Mouse (Mus musculus): ENCODE results near the gene Arhgap17. TPM values are rescaled to one million over a fixed set of nuclear protein-coding genes. Genes with fewer than 3 reads are reported as not detected.
A peak's percentile ranks its signal among the peaks of the same experiment; 100 is the strongest.

Gene Arhgap17
- polyA plus RNA-seq (2014; fragmentation: Nextera tagmentation; extraction: Ambion mirVana): 25.3 and 26.6 TPM in 2 replicates

- Histone ChIP-seq H3K36me3 (ENCODE audit: control insufficient read depth, insufficient read depth, low read length) (no peaks in the 10 kb centered on the region), H3K9ac (replicated peaks; ENCODE audit: low read depth, low read length) (peak within 1 kb of the TSS; percentile 77), H3K4me1 (ENCODE audit: control insufficient read depth, insufficient read depth, low read length) (peaks cover 13% of the 10 kb centered on the region), H3K27ac (ENCODE audit: low read length) (peak within 1 kb of the TSS; percentile 86), H3K9me3 (ENCODE audit: control insufficient read depth, low read depth, low read length) (no peaks in the 10 kb centered on the region), H3K27me3 (ENCODE audit: control insufficient read depth, insufficient read depth, low read length) (no peaks in the 10 kb centered on the region), H3K4me2 (replicated peaks; ENCODE audit: low read depth, low read length) (peak within 1 kb of the TSS; percentile 57), H3K4me3 (ENCODE audit: low read depth, low read length) (peak within 1 kb of the TSS; percentile 65)
- ATAC-seq (ENCODE audit: insufficient number of reproducible peaks, insufficient read depth, low FRiP score, low read depth): peak; percentile 98
- WGBS: under 1% methylated on average over 64 of the region's 64 CpGs
These were observed at the start of gene Arhgap17, which contains the start of gene Lcmt1 for GRCm38 (mm10) chr7:123369759-123370481. Arhgap17 (minus strand) TSS chr7:123369915. Lcmt1 (plus strand) TSS chr7:123369784.

- ATAC-seq (ENCODE audit: insufficient number of reproducible peaks, insufficient read depth, low FRiP score, low read depth): no peak
These were observed 47.9 kb upstream of the Arhgap17 start for GRCm38 (mm10) chr7:123417661-123418060.

GRCm38 (mm10) chr7:123416803-123417202, 47.1 kb upstream of the Arhgap17 start:
- Histone ChIP-seq H3K27ac (ENCODE audit: low read length) (no peak overlapping the region), H3K9ac (replicated peaks; ENCODE audit: low read depth, low read length) (no peak overlapping the region), H3K4me3 (ENCODE audit: low read depth, low read length) (no peak overlapping the region), H3K4me2 (replicated peaks; ENCODE audit: low read depth, low read length) (no peak overlapping the region), H3K9me3 (ENCODE audit: control insufficient read depth, low read depth, low read length) (no peaks in the 10 kb centered on the region), H3K36me3 (ENCODE audit: control insufficient read depth, insufficient read depth, low read length) (peaks cover 2% of the 10 kb centered on the region), H3K27me3 (ENCODE audit: control insufficient read depth, insufficient read depth, low read length) (no peaks in the 10 kb centered on the region), H3K4me1 (ENCODE audit: control insufficient read depth, insufficient read depth, low read length) (no peaks in the 10 kb centered on the region)
- no peak for ATAC-seq (ENCODE audit: insufficient number of reproducible peaks, insufficient read depth, low FRiP score, low read depth)
- WGBS: 54% methylated on average over 4 of the region's 4 CpGs

More at GRCm38 (mm10) chr7:123417661-123418060, 47.9 kb upstream of the Arhgap17 start:
- Histone ChIP-seq H3K9me3 (ENCODE audit: control insufficient read depth, low read depth, low read length) (no peaks in the 10 kb centered on the region), H3K36me3 (ENCODE audit: control insufficient read depth, insufficient read depth, low read length) (peaks cover 5% of the 10 kb centered on the region), H3K27ac (ENCODE audit: low read length) (no peak overlapping the region), H3K4me1 (ENCODE audit: control insufficient read depth, insufficient read depth, low read length) (no peaks in the 10 kb centered on the region), H3K4me2 (replicated peaks; ENCODE audit: low read depth, low read length) (no peak overlapping the region), H3K9ac (replicated peaks; ENCODE audit: low read depth, low read length) (no peak overlapping the region), H3K4me3 (ENCODE audit: low read depth, low read length) (no peak overlapping the region), H3K27me3 (ENCODE audit: control insufficient read depth, insufficient read depth, low read length) (no peaks in the 10 kb centered on the region)
- 88% methylated on average over 3 of the region's 3 CpGs for WGBS

GRCm38 (mm10) chr7:123412143-123412542, 42.4 kb upstream of the Arhgap17 start:
- H3K9me3 ChIP-seq (ENCODE audit: control insufficient read depth, low read depth, low read length): no peaks in the 10 kb centered on the region
- no peak overlapping the region for H3K4me3 ChIP-seq (ENCODE audit: low read depth, low read length)
- H3K36me3 ChIP-seq (ENCODE audit: control insufficient read depth, insufficient read depth, low read length): peaks cover 2% of the 10 kb centered on the region
- H3K4me2 ChIP-seq (replicated peaks; ENCODE audit: low read depth, low read length): no peak overlapping the region
- H3K4me1 ChIP-seq (ENCODE audit: control insufficient read depth, insufficient read depth, low read length): no peaks in the 10 kb centered on the region
- H3K27me3 ChIP-seq (ENCODE audit: control insufficient read depth, insufficient read depth, low read length): no peaks in the 10 kb centered on the region
- WGBS: 86% methylated on average over 3 of the region's 3 CpGs
- H3K9ac ChIP-seq (replicated peaks; ENCODE audit: low read depth, low read length): no peak overlapping the region
- H3K27ac ChIP-seq (ENCODE audit: low read length): no peak overlapping the region
- no peak for ATAC-seq (ENCODE audit: insufficient number of reproducible peaks, insufficient read depth, low FRiP score, low read depth)

DNA sequence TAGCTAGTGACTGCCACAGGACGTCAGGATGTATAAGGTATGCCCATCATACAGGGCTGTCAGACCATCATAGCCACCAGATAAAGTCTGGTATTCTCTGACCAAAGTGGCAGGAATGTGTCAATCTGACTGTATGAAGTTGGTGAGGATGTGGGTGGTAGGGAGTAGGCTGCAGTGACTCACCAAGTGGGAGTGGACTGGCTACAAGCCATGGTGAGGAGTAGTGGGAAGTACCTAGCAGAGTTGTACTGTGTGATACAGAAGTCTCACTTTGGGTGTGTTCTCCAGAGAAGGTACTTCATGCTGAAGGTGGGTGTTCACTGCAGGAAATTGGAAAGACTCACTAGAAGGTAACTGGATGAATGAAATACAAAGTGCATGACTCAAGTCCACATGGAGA, 41.4 kb upstream of the Arhgap17 start:
- H3K27me3 ChIP-seq (ENCODE audit: control insufficient read depth, insufficient read depth, low read length): no peaks in the 10 kb centered on the region

DNA sequence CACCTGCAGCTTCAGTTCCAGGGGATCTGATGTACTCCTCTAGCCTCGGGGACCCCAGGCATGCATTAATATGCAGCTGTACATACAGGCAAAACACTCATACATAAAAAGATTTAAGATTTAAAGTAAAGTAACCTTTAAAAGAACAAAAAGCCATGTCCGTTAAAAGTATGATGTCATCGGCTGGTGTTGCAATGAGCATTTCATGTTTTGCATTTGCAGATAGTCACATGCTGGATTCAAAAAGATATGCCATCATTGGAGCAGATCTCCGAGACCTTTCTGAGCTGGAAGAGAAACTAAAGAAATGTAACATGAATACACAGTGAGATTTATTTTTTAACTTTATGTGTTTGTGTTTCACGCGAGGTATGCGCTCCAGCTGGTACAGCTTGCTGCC, 40.8 kb upstream of the Arhgap17 start:
- no peak for ATAC-seq (ENCODE audit: insufficient number of reproducible peaks, insufficient read depth, low FRiP score, low read depth)
- no peak overlapping the region for H3K27ac ChIP-seq (ENCODE audit: low read length)
- no peaks in the 10 kb centered on the region for H3K27me3 ChIP-seq (ENCODE audit: control insufficient read depth, insufficient read depth, low read length)
- H3K9ac ChIP-seq (replicated peaks; ENCODE audit: low read depth, low read length): no peak overlapping the region
- no peaks in the 10 kb centered on the region for H3K4me1 ChIP-seq (ENCODE audit: control insufficient read depth, insufficient read depth, low read length)
- no peak overlapping the region for H3K4me3 ChIP-seq (ENCODE audit: low read depth, low read length)
- no peak overlapping the region for H3K4me2 ChIP-seq (replicated peaks; ENCODE audit: low read depth, low read length)
- H3K9me3 ChIP-seq (ENCODE audit: control insufficient read depth, low read depth, low read length): no peaks in the 10 kb centered on the region
- WGBS: 88% methylated on average over 7 of the region's 7 CpGs
- H3K36me3 ChIP-seq (ENCODE audit: control insufficient read depth, insufficient read depth, low read length): peaks cover 2% of the 10 kb centered on the region

More for the DNA sequence above, 41.4 kb upstream of the Arhgap17 start:
- Histone ChIP-seq H3K9ac (replicated peaks; ENCODE audit: low read depth, low read length) (no peak overlapping the region), H3K4me3 (ENCODE audit: low read depth, low read length) (no peak overlapping the region), H3K4me1 (ENCODE audit: control insufficient read depth, insufficient read depth, low read length) (no peaks in the 10 kb centered on the region), H3K9me3 (ENCODE audit: control insufficient read depth, low read depth, low read length) (no peaks in the 10 kb centered on the region), H3K36me3 (ENCODE audit: control insufficient read depth, insufficient read depth, low read length) (peaks cover 2% of the 10 kb centered on the region), H3K4me2 (replicated peaks; ENCODE audit: low read depth, low read length) (no peak overlapping the region), H3K27ac (ENCODE audit: low read length) (no peak overlapping the region)
- 83% methylated on average over 1 of the region's 1 CpGs for WGBS
- no peak for ATAC-seq (ENCODE audit: insufficient number of reproducible peaks, insufficient read depth, low FRiP score, low read depth)

DNA sequence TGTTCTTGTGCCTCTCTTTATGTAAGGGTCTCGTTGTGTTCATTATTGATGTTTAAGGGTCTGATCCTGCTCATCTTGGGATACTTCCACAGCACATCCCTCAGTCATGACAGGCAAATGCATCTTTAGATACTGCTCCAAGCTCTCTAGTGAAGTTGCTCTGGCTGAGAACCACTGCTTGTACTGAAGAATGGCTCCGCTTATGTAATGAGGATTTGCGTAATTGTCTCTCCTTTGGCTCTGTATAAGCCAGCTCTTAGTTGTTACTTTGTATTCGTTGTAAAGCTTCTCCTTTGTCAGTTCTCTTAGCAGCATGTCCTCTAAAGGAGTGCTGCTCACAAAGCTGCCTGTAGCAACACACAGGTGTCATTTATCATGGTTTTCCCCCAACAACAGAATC, 37.3 kb upstream of the Arhgap17 start:
- H3K36me3 ChIP-seq (ENCODE audit: control insufficient read depth, insufficient read depth, low read length): peaks cover 11% of the 10 kb centered on the region
- H3K4me3 ChIP-seq (ENCODE audit: low read depth, low read length): no peak overlapping the region
- no peaks in the 10 kb centered on the region for H3K27me3 ChIP-seq (ENCODE audit: control insufficient read depth, insufficient read depth, low read length)
- no peak for ATAC-seq (ENCODE audit: insufficient number of reproducible peaks, insufficient read depth, low FRiP score, low read depth)
- H3K4me2 ChIP-seq (replicated peaks; ENCODE audit: low read depth, low read length): no peak overlapping the region
- H3K9ac ChIP-seq (replicated peaks; ENCODE audit: low read depth, low read length): no peak overlapping the region
- no peak overlapping the region for H3K27ac ChIP-seq (ENCODE audit: low read length)
- WGBS: 81% methylated on average over 4 of the region's 4 CpGs
- H3K4me1 ChIP-seq (ENCODE audit: control insufficient read depth, insufficient read depth, low read length): no peaks in the 10 kb centered on the region
- H3K9me3 ChIP-seq (ENCODE audit: control insufficient read depth, low read depth, low read length): no peaks in the 10 kb centered on the region

DNA sequence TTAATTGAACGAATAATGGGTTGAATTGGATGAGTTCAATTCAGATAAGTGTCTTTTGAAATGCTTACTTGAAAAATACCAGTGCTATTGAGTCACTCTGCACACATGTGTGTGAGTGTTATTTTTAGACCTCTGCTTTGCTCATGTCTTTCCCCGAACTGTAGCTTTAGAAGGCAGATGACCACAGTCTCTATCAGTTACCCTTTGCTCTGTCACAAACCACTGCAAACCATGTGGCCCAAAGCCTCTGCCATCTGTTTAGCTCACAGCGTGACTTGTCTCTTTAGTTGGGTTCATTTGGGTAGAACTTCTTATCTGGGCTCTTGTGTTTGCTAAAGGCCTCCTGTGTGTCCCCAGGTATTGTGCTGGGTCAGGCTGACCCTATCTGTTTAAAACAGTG, 35.9 kb upstream of the Arhgap17 start:
- Histone ChIP-seq H3K36me3 (ENCODE audit: control insufficient read depth, insufficient read depth, low read length) (peaks cover 17% of the 10 kb centered on the region), H3K9ac (replicated peaks; ENCODE audit: low read depth, low read length) (no peak overlapping the region), H3K9me3 (ENCODE audit: control insufficient read depth, low read depth, low read length) (no peaks in the 10 kb centered on the region), H3K4me3 (ENCODE audit: low read depth, low read length) (no peak overlapping the region), H3K27ac (ENCODE audit: low read length) (no peak overlapping the region), H3K27me3 (ENCODE audit: control insufficient read depth, insufficient read depth, low read length) (no peaks in the 10 kb centered on the region), H3K4me1 (ENCODE audit: control insufficient read depth, insufficient read depth, low read length) (no peaks in the 10 kb centered on the region), H3K4me2 (replicated peaks; ENCODE audit: low read depth, low read length) (no peak overlapping the region)
- 70% methylated on average over 3 of the region's 3 CpGs for WGBS
- no peak for ATAC-seq (ENCODE audit: insufficient number of reproducible peaks, insufficient read depth, low FRiP score, low read depth)

GRCm38 (mm10) chr7:123404198-123404597, 34.5 kb upstream of the Arhgap17 start:
- whole genome bisulfite sequencing: 94% methylated on average over 6 of the region's 6 CpGs
- Histone ChIP-seq H3K9ac (replicated peaks; ENCODE audit: low read depth, low read length) (no peak overlapping the region), H3K4me1 (ENCODE audit: control insufficient read depth, insufficient read depth, low read length) (no peaks in the 10 kb centered on the region), H3K4me2 (replicated peaks; ENCODE audit: low read depth, low read length) (no peak overlapping the region), H3K9me3 (ENCODE audit: control insufficient read depth, low read depth, low read length) (no peaks in the 10 kb centered on the region), H3K36me3 (ENCODE audit: control insufficient read depth, insufficient read depth, low read length) (peaks cover 17% of the 10 kb centered on the region), H3K27ac (ENCODE audit: low read length) (no peak overlapping the region), H3K27me3 (ENCODE audit: control insufficient read depth, insufficient read depth, low read length) (no peaks in the 10 kb centered on the region), H3K4me3 (ENCODE audit: low read depth, low read length) (no peak overlapping the region)
- ATAC-seq (ENCODE audit: insufficient number of reproducible peaks, insufficient read depth, low FRiP score, low read depth): no peak
